Mouse (Mus musculus) adrenal gland, adult 2 months (tissue): ENCODE data around the gene Ehmt1. TPM values are rescaled to one million over a fixed set of nuclear protein-coding genes. Genes with fewer than 3 reads are reported as not detected.

Source experiments
- DNase-seq: peaks from one replicate; pipeline ENCODE4 v3.0.0; 2021
- long read RNA-seq: library from polyadenylated mRNA; stranded (forward); transcript quantifications from one replicate; pipeline ENCODE4 v2.0.0, GENCODE M21; 2021
- polyA plus RNA-seq: library from polyadenylated mRNA; depleted of rRNA; stranded (reverse); fragments of >200 nt; gene quantifications from 2 replicates; pipeline ENCODE4 v1.2.3, GENCODE M21; 2012; rRNA removed
- total RNA-seq, 2 experiments: library from RNA; stranded (reverse); gene quantifications; 2 replicates each; pipeline ENCODE4 v1.2.3; 2021

The Ehmt1 gene
- total RNA-seq (10 to 100 TPM; 43.4 to 59.6 TPM), polyA plus RNA-seq (30.0 and 33.5 TPM in 2 replicates)
- long read RNA-seq, full-length matches to known transcripts: 4 of 13 reads
- long read RNA-seq, partial matches to known transcripts: 3 of 13 reads
- long read RNA-seq, other reads (novel, unspliced or antisense): 6 of 13 reads

DNA sequence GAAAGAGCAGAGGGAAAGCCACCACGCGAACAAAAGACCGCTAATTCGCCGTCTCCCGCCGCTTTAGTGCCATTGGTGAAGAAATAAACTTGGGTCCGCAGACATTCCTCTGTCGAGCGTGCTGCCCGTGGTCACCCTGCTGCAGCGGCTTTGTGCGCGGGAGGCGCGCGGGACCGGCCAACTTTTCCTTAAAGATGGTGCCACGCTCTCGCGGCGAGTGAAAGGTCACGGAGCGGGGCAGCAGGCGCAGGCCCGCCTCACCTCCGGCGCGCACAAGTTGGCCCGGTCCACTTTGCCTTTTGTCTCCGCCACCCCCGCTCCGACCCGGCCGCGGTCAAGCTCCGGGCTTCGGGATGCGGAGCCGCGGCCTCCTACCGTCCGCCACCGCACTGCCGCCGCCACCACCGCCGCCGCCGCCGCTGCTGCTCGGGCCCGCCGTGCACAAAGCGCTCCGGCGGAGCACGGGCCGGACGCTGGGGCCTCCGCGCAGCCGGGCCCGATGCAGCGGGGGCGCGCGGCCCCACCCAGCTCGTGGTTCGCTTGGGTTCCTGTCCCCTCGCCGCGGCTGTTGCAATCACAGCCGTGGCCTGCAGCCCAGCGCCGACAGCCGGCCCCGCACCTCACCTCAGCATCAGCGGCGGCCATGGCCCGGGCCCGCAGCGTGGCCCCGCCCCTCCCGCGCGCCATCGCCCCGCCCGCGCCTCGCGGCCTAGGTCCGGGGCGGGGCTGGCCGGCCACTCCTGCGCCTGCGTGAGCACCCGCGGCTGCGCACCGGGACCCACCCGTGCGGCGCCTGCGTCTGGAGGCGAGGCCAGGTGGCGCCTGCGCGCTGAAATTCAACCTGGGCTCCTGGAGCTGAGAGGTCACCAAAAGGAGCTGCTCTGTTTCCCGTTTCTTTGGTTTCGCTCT lies at the start of gene Ehmt1:
Gene Ehmt1 (minus strand): TSS at position 685 of the 909 bp plus-strand sequence.
- DNase-seq: peak; percentile 98

DNA sequence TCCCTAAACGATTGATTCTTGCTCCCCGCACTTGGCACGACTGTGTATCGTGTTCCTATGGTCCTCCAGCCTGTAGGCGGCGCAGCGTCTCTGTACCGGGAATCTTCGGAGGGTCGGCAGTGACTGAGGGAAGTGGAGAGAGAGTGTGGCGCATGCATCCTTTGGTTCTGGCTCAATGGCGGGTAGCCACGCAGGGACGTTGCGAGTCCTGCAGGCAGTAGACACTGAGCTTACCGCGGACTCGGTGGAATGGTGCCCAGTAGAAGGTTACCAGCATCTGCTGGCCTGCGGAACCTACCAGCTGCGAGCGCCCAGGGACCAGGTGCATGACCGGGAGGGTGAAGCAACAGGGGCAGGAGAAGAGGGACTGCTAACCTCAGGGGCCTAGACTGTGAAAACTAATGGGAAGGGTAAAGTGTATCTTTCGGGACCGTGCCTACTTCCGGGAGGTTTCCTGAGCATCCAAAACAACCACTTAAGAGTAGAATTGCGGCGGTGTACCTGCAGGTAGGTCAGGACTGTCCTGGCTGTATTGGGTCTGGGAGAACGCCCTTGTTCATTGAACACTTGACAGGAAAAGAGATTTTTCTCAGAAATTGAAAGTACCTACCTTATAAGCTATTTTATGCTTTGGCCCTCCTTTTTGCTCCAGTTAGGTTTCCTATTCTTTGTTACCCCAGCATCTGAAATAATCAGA lies 43.0 kb upstream of the Ehmt1 start, which contains the start of gene Dph7:
Gene Dph7 (plus strand): TSS at position 97 of the 697 bp plus-strand sequence.
- peak; percentile 87 for DNase-seq

GRCm38 (mm10) chr2:24960910-24961309 lies 41.5 kb upstream of the Ehmt1 start:
- DNase-seq: peak; percentile 63

GRCm38 (mm10) chr2:24952537-24953055 lies 33.2 kb upstream of the Ehmt1 start:
- no peak for DNase-seq

DNA sequence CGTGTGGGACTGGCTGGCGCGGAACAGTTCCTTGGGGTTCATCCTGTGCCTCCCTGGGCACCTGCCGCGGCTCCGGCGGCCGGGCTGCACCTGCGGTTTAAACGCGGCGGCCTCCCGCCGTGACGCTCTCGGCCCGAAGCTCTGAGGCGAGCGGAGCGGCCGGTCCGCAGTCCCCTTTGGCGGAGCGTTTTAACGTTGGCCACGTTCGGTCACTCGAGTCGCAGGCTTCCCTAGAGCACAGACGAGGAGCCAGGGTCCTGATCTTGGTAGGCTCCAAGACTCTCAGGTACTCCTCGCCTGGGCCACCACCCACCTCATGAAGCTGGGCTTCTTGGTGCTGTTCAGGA lies 30.7 kb upstream of the Ehmt1 start:
- DNase-seq: no peak

GRCm38 (mm10) chr2:24949421-24950188 lies 30.2 kb upstream of the Ehmt1 start, which contains the start of gene Zmynd19:
Zmynd19 (plus strand) TSS chr2:24949792.
- peak; percentile 99 for DNase-seq

GRCm38 (mm10) chr2:24944304-24944703 lies 24.9 kb upstream of the Ehmt1 start:
- peak; percentile 49 for DNase-seq

GRCm38 (mm10) chr2:24942092-24942491 lies 22.7 kb upstream of the Ehmt1 start:
- DNase-seq: no peak

DNA sequence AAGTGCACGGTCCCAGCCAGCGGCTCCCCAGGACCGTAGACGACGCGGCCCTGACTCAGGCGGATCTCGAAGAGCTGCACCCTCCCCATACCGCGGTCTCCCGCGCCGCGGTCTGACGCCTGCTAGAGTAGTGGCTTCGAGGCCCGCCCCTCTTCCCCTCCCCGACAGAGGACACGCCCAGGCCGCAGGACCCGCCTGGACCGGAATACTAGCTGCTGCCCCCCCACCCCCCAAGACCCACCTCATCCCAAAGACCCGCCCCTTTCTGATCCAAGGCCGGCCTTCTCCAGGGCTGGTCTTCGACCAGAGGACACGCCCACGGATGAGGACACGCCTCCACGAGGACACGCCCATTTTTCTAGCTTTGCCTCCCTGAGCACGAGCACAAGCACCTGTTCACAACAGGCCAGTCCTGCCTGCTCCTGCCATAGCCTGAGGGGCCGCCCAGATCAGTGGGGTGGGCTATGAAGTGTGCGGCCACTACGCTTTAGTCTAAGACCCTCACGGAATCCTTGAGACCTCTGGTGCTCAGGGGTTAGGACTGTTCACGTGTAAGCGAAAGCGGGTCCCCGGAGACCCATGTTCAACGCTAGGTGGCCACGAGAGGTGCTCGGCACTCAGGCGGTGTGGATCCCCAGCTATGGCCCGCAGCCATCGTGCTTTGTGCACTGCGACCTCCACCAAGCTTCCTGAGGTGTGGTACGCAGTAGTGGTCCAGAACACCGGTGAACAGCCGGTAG lies 15.8 kb upstream of the Ehmt1 start, which contains the start of gene Arrdc1:
Gene Arrdc1 (minus strand): TSS at position 196 of the 740 bp plus-strand sequence.
- DNase-seq: peak; percentile 97

GRCm38 (mm10) chr2:24934441-24934963 lies 15.1 kb upstream of the Ehmt1 start:
- no peak for DNase-seq

DNA sequence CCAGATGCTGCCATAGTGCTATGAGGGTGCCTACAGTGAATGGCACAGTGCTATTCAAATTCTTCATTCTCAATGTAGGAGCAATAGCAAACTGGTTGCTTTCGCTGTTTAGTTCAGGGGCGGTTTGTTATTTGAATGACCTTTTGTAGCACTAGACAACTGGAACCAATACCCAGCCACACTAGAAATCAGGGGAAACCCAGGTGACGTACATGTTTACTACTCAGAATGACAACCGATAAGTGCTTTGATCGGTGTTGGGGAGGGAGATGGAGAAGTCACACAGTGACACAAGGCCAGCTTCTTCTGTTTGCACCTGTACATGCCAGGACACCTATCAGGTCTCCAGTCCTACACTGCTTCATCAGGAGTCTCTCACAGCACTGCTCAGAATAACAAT lies 10.2 kb upstream of the Ehmt1 start:
- DNase-seq: no peak

GRCm38 (mm10) chr2:24929119-24929518 lies 9.7 kb upstream of the Ehmt1 start:
- no peak for DNase-seq

- peak; percentile 25 for DNase-seq
Measured at GRCm38 (mm10) chr2:24927810-24928479, 8.5 kb upstream of the Ehmt1 start.

GRCm38 (mm10) chr2:24926965-24927358 lies 7.5 kb upstream of the Ehmt1 start:
- no peak for DNase-seq

DNA sequence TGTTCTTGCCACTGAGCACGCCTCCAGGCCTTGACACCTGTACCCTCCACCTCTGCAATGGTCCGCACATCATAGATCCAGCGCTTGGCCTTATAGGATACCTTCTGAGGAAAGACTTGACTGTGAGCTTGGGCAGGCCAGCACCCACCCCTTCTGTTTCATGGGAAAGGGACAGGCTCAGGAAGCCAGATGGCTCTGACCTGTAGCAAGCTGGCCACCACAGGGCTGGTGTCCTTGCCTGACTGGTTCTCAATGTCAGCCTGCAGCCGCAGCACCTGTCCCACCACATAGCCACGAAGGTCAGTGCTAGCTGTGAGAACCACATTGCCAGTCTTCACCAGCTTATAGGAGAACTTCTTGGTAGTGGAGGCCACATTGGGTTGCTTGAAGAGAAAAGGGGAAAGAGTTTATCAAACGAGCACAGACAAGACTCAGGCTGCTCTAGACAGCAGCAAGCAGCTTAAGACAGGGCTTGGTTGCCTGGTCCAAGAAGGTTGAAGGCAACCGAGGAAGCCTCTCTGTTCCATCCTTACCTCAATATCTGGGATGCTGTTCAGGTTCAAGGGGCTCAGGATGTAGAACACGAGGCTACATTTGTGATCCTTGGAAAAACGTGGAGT lies 7.0 kb upstream of the Ehmt1 start:
- no peak for DNase-seq

DNA sequence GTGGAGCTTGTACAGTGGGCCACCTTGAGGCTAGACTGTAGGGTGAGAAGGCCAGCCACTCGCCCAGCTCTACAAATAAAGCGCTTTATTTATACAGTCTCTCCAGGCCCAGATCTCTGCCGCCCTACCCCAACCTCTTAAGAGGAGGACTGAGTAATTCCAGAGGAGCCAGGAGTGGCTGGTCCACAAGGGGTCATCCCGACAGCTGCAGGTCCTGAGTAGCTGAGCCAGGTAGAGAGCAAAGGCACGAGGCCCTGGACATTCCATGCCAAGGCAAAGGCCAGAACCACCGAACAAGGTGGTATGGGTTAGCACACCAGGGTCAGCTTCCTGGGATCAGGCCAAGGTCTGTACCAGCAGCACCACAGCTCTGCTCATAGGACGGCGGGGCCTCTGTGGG lies 5.9 kb upstream of the Ehmt1 start:
- DNase-seq: no peak

DNA sequence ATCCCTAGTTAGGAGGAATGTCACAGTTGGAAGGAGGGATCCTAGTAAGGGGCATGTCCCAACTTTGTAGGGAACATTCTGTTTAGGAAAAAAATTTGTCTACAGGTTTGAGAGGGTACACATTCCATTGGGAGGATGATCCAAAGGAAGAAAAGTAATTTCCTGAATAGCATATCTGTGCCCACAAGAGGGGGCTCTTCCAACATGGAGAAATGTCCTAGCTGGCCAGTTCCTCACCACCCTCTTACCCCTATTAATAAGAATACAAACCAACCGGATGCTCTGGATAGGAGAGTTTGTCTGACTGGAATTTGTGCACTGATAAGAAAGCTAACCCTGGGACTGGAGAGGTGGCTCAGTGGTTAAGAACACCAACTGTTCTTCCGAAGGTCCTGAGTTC lies 4.1 kb upstream of the Ehmt1 start:
- no peak for DNase-seq

- no peak for DNase-seq
Measured at GRCm38 (mm10) chr2:24919839-24920175, 393 bp upstream of the Ehmt1 start.

DNA sequence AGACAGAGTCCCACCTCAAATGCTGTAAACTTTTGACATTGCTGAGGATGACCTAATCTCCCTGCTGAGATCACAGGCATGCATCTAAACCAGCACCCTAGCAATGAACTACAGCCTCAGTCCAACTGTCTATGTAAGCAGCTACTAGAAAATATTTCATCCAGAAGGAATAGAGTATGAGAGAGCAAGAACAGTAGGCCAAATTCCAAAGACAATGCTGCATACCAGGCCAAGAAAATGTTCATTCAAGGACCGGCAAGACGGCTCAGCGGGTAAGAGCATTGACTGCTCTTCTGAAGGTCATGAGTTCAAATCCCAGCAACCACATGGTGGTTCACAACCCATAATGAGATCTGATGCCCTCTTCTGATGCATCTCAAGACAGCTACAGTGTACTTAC lies 4.7 kb downstream of the Ehmt1 start:
- DNase-seq: no peak

- no peak for DNase-seq
Measured at GRCm38 (mm10) chr2:24912589-24912988, 6.8 kb downstream of the Ehmt1 start.
